Mouse (Mus musculus) lung, postnatal 14 days (tissue): ENCODE measurements at regions not wholly inside any gene's neighbourhood (a gene's known extent, or its start where the extent isn't known, plus 50 kb on each side); places are given as distances from the start of the nearest gene placed in this dataset.

Source experiments
- DNase-seq: peaks from one replicate; pipeline ENCODE4 v3.0.0; 2021

DNA sequence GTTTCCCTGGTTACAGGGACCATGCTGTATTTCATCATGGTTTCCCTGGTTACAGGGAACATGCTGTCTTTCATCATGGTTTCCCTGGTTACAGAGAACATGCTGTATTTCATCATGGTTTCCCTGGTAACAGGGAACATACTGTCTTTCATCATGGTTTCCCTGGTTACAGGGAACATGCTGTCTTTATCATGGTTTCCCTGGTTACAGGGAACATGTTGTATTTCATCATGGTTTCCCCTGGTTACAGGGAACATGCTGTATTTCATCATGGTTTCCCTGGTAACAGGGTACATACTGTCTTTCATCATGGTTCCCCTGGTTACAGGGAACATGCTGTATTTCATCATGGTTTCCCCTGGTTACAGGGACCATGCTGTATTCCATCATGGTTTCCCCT is 1579.5 kb downstream of the 4930444P10Rik start:
- DNase-seq: no peak

DNA sequence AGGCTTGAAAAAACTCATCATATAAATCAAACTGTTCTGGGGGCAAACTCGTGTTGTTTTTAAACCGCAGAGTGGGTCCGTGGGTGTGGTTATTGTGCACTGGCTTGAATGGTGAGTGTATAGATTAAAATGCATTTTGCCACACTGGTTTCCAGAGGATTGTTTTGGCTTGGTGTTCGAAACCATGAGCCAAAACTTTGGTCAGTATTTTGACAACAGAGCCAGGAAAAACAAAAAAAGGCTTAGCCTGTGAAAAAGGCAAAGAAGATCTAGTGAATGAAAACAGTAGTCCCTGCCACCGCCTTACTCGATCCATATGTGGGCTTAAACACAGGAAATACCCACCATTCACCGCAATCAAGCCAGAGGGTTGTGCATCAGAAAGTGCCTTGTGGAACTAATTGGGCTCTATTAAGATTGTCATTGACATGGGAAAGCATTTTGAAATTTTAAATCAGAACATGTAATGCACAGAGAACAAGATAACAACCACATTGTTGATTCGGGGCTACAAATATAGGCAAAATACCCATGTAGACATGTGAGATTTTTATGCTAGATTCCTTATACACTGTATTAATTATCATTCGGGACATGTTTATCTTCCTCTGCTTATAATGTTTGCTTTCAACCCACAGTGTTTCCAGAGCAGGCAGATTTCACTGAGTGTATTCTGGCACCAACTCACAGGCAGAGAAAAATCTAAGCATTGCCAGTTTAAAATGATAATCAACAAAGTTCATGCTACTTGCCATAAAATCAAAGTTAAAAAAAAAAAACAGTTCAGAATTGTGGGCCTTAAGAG is 1580.4 kb downstream of the 4930444P10Rik start:
- DNase-seq: no peak

DNA sequence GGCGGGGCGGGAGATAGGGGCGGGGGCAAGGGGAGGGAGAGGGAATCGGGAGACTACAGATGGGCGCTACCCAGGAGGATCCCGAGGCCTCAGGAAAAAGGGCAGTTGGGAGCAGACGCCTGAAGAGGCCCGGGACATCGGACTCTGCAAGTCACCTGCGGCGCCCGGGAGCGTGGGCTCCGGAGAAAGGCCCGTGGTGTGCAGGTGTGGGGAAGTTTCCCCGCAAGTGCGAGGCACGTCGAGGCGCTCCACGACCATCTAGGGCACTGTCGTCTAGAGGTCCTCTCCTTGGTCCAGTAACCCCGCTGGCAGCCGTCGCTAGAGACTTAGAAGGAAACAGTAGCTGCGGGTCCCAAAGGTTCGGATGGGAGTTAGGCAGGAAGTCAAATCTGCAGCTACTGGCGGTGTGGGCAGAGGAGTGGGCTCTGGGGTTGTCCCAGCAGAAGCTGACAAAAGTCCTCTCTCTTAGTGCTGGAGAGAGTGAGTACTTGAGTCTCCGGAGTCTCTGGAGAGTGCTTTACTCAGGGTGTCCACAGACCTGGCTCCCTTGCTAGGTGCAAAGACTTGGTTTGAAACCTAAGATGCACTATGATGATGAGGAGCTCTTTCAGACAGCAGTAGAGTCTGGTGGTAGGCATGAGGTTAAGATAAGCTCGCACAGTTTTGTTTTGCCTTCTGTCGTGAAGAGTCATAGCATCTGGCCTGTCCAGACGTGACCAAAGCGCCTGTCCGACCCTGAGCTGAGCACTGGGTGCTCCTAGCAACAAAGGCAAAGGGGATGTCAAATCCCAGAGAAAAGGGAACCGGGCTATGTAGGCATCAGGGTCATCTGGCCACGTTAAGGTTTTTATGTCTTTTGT is 1586.1 kb downstream of the 4930444P10Rik start:
- DNase-seq: no peak

DNA sequence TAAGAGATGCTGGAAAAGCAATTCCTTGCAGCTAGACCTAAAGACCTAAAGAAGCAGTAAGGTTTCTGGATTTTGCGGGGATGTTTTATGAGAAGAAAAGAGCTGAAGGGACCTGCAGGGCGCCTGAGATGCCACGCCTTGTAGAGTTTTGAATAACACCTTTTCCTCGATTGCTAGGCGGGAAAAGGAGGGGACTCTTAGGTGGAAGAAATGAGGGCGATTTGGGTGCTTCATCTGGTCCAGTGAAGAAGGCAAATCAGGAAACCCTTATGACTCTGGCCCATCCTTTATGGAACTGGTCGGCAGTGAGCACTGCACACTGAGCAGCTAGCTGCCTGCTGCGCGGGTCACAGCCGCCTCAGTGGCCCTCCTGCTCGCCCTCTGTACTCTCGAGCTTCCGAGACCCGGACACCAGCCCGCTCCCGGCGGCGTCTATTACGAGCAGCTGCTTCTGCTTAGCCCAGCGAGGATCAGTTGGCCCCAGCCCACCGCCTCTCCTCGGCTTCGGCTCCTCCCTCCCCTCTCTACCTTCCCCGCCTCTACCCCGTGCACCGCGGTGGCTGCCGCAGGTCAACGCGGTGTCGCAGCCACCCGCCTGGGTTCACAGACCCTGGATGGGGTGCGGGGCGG is 1586.8 kb downstream of the 4930444P10Rik start:
- no peak for DNase-seq

DNA sequence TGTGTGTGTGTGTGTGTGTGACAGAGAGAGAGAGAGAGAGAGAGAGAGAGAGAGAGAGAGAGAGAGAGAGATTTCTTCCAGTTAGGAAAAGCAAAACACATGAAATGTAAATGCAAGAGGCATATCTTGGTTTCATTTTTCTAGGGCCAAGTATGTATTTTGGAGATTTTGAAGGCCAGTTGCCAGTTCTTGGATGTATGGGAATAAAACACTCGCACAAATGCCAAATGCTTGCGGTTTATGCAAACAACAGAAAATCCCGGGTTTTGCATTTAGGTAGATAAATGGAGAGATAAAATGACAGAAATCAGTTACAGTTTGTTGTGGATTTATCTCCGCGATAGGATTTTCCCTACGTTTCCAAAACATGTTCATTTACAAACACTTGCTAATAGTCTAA is 1587.4 kb downstream of the 4930444P10Rik start:
- DNase-seq: no peak

DNA sequence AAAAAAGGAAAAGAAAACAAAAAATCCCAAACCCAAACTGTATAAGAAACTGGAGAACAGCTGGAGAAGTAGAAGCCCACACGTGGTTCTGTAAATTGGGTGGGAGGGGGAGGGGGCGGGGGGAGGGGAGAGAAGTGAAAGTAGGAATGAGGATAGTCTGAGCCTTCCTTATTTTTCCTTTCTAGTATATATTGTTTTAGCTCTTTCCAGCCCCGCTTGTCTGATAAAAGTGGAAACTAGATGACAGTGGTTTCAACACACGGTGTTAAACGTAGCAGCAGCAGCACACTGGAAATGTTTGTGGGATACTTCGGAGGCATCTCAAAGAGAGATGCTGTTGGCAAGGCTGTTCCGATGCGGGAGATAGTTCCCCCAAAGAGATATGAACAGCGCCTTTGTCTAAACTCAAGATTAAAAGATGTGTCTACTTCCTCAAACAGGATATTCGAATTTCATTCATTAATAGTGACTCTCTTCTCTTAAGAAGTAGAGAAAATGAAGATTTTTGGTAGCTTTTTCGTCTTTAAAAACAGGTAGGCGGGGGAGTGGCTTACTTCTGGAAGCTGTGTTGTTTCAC is 1588.3 kb downstream of the 4930444P10Rik start:
- DNase-seq: no peak

DNA sequence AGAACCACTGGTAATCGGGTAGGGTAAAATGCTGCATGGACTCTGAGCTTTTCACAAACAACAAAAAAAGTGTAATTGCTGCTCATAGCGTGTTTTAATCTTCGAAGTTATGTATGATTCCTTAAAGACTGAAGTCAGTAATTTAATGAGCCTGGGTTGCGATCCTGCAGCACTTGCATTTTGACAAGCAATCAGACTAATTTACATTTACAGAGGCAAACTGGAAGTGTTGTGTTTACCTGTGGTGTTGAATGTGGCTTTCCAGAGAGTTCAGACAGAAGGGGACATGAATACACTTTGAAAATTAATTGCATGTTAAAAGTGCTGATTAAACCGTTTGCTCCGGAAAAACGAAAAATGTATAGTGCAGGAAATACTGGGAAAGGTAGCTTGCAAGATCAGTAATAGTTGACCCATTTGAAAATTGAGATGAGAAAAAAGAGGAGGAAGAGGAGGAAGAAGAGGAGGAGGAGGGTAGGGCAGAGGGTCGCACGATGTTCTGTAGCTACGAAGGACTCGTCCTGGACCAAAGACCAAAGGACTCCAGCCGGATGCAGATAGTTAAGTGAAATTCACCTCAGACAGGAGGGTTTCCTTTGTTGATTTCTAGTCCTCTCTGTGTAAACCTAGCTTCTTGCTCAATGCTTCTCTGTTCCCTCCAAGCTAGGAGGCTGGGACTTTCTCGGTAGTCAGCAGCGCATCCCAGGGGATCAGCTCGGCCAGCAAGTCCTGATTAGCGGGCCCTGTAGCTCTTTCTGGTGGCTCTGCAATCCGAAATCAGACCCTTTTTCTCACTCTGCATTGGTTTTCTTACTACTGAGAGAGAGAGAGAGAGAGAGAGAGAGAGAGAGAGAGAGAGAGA is 1589.0 kb downstream of the 4930444P10Rik start:
- DNase-seq: no peak

DNA sequence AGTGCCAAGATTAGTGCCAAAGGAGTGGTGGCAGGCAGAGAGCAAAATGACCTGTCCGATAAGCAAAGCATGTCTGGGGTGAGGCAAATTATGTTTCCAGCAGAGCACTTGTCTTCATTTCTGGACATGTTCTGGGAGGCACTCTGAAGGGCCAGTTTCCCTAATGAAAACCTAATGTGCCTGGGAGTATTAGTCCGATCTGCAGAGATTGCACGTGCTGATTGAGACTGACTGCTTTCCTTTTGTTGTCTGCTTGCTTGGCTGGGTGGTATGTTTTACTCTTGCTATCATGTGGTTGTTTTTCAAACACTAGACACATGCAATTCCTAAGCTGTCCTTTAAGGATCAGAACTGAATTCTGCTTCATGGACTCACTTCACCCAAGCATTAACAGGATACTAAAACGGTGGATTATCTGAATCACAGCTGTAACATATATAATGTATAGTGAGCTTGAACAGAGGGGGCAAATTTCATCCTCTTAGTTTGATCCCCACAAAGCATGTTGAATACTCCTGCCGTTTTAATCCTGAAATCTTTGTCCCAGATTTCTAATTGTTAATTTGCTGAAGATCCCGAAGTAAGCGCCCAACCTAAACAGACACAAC is 1589.8 kb downstream of the 4930444P10Rik start:
- DNase-seq: no peak

DNA sequence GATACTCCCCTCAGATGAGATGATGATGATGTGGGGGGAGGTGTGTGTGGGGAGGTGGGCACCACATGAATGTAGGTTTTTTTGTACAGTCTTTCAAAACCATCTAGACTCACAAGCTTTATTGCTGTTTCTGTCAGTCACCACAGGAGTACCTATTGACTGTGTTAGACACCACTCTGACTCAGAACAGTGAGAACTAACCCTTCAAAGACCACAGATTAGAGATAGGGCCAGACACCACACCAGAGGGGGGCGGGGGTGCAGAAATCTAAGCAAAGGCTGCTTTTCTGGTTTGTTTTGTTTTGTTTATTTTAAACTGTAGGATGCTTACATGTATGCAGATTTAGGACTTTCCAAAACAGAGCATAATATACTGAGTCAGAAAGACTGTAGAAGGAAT is 1594.0 kb downstream of the 4930444P10Rik start:
- DNase-seq: no peak

DNA sequence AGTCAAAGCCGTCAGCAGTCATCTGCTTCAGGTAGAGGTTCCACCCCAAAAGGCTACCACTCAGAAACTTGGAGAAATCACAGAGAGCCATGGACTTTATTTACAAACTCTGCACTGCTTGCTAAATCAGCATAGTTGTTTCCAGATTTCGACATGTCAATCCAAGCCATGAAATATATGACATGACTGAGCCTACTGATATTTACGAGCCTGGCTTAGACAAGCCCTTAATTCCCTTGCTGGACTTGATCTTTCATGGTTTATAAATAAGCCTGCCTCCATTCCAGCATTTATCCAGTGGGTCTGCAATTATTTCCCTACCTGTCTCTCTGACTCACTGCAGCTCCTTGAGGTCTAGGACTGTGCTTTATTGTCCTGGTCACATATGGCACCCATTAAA is 1603.1 kb downstream of the 4930444P10Rik start:
- DNase-seq: no peak

DNA sequence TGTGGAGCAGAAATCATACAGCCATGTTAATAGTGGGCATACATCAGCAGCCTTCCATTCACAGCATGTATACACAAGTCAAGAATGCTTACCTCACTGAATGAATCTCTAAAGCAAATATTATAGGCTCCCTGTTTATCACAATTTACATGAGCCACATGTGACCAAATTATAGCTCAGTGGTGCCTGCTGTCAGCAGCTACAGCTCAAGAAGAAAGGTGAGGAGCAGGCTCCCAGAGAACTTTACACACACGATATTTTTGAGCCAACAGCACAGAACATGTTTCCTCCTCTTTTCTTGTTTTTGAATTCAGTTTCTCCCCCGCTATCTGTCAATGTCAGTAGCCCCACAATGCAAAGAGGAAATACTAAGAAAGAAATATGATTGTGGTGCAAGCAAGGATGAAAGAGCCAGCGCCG is 1605.4 kb downstream of the 4930444P10Rik start:
- no peak for DNase-seq

DNA sequence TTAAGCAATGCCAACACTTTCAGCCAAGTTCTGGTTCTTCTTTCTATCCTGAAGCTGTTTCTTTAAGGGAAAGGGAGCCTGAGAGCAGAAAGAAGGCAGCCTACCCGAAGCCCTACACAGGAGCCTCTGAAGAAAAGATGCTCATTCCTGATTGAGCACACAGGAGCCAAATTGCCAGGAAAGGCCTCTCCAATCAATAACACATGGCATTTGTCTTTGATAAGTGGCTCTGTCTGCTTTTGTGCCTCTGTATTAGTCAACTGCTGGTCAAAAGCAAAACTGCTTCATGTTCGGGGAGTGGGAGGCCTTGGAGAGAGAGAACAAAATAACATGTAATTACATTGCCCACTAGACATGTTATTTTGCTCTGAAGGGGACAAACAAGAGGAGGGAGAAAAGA is 1607.4 kb downstream of the 4930444P10Rik start:
- no peak for DNase-seq

DNA sequence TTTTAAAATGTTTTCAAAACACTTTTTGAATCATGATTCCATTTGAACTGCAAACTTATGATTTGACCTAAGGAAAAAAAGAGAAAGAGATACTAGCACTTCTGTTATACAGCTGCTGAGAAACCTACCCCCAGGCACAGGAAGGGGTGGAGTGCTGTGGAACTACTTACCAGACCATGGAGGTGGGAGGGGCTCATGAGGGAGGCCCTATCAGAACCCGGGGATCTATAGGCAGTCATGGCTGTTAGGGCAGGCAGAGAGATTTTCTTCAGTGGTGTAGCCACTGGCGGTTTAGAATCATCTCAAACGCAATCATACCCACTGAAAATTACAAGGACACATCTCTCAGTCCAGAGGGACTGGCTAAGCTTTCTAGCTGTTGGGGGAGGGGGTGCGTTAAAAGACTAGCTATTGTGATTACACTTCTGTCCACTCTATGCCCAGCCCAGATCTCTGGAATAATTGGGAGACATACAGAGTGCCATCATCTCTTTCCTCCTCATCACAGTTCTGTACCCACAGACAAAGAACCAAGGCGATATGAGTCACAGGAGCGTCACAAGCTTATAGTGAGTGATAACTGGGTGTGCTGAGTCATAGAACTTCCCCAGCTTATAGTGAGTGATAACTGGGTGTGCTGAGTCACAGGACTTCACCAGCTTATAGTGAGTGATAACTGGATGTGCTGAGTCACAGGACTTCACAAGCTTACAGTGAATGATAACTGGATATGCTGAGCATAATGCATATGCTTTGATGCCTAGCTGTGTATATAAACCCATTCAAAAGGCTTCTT is 1608.8 kb downstream of the 4930444P10Rik start:
- DNase-seq: no peak

DNA sequence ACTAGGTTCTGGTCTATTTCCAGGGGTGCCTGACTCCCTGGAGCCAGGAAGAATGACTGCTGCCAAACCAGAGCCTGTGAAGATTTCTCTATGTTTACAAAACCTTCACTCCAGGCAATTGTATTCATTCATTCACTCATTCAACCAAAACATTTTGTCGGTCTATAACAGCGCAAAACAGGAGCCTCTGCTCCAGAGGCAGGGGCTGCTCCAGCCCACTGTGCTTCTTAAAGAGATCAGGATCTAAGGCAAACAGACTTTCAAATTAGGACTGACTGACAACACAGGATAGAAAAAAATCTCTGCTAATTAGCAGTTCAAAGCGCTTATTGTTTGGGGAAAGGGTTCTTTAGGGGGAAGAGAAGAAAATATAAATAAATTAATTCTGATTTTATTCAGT is 1620.8 kb downstream of the 4930444P10Rik start:
- DNase-seq: no peak

DNA sequence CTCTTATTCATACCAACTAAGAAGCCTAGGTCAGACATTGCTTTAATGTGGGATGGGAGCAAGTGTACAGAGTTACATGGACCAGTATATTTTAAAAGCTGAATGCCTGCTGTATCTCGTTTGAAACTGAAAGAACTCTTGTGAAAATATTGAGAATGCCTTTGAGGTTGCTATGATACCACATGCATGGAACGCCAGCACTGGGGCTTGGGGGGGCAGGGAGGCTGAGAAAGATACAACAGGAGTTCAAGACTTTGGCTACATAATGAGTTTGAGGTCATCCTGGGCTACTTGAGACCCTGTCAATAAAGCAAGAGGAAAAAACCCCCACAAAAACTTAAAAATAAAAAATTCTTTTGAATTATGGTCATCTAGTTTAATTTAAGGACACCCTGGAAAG is 1621.6 kb downstream of the 4930444P10Rik start:
- DNase-seq: no peak

DNA sequence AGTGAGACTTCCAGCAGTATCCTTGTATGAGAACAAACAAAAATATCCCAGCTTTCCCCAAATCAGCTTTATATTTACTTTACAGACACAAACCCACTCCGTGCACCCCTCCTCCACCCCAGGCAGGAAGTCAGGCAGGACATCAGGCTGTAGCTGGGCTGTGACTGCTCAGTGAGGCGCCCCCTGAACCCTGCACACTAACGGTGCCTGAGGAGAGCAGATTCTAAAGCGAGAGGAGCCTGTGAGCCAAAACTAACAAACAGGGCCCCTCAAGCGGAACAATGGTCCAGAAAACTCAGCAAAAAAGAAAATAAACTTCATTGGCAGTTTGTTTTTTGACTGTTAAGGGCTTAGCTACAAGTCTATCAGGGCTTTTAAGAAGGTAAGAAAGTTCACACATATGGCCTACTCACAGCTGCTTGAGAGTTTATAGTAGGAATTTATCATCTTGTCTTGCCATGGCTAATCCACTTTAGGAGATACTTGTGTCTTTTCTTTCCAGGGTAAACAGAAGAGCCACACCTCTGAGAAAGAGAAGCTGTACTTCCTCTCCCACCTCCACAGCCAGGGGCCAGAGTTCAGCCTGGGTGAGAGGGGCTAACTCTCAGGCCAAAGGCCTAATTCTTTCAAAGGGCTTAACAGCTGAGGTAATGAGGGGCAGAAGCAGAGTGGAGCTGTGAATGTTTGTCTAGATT is 1628.2 kb downstream of the 4930444P10Rik start:
- peak; percentile 5 for DNase-seq

DNA sequence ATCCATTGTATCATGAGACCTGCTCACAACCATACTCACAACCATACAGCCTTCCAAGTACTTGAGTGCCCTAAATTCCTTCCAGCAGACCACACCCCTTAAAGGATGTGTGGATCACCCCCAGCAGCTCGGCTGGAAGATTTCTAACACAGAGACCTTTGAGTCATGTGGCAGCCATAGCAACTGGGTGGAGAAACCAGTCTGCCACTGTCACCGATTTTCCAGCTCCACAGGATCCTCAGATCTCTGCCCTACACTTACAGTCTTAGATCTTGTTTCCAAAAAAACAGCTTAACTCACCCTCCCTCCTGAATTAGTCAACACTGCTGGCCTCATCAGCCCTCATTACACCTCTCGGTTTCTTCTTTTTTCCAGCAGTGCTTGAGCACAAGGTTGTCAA is 1630.6 kb downstream of the 4930444P10Rik start:
- no peak for DNase-seq

DNA sequence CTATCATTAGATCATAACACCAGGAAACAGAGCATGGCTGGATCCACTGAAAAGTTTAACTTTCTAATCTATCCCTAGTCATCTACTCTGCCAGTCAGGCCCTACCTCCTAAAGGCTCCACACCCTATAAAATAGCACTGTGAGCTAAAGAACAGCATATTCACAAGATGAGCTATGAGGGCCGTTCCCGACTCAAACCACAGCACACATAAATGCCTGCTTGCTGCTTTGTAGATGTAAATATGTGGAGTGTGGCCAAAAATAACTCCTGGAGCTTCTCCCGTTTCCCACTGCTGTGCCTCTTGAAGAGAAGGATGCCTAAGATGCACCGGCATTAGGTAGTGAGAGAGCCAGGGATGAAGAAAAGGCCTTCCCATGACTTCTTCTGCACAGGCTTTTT is 1632.3 kb downstream of the 4930444P10Rik start:
- DNase-seq: no peak

DNA sequence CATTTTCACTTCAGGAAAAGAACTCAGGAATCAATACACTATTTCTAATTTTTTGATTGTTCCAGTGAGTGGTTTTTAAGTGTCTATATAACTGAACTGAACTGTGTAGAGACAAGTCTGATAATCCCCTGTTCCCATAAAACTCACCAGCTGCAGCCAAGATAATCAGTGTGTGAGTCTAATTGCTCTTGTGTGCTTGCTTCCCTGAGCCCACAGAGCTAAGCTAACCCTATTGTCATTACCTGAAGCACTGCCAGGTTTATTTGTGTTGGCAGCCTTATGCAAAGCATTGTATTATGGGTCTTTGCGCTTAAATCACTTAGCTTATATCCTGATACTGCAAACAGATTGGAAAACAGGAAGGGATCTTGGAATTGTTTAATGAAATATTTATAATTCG is 1663.8 kb downstream of the 4930444P10Rik start:
- DNase-seq: no peak

DNA sequence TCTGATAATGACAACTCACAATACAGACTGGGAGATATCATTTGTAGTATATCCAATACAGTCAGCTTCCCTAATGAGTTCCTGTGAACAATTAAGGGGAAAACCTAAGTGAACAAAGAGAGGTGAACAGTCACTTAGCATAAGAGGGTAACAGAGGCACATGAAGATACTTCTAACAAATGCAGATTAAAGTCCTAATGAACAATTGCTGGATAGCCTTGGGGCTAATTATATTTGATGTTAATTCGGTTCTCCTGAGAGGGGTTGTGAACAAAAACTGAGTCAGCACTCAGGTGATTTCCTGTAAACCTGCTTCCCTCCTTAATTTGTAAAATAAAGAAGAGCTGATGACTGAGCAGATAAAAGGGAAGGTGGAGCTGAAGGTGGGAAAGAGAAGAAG is 1672.1 kb downstream of the 4930444P10Rik start:
- DNase-seq: no peak
